Mouse (Mus musculus) stomach, postnatal 0 days (tissue): ENCODE results near the gene Gm15130. TPM values are rescaled to one million over a fixed set of nuclear protein-coding genes. Genes with fewer than 3 reads are reported as not detected.

Source experiments
- ATAC-seq: fragments of 200-750 bp; cut with Nextera tagmentation; 2 replicates; pipeline ENCODE4 v1.8.0; 2017; ENCODE audit not compliant: low FRiP score, low TSS enrichment
- DNase-seq: peaks from one replicate; pipeline ENCODE4 v3.0.0-alpha.2; 2016; ENCODE audit warnings: low spot score
- H3K27ac ChIP-seq: fragments of 300-500 bp; sonication (generic); replicated peaks from 2 replicates; pipeline ENCODE4 v1.5.1; 2014; ENCODE audit warnings: mild to moderate bottlenecking, control low read depth
- H3K27me3 ChIP-seq: fragments of 300-500 bp; sonication (generic); 2 replicates; pipeline ENCODE4 v1.6.1; 2014; ENCODE audit warnings: low read length; ENCODE audit not compliant: control insufficient read depth, insufficient read depth
- H3K36me3 ChIP-seq: fragments of 300-500 bp; sonication (generic); 2 replicates; pipeline ENCODE4 v1.6.1; 2014; ENCODE audit warnings: low read length, mixed read lengths; ENCODE audit not compliant: control insufficient read depth, insufficient read depth
- H3K4me1 ChIP-seq: fragments of 300-500 bp; sonication (generic); replicated peaks from 2 replicates; pipeline ENCODE4 v1.6.1; 2014; ENCODE audit warnings: antibody characterized with exemption; ENCODE audit not compliant: control insufficient read depth, insufficient read depth
- H3K4me2 ChIP-seq: fragments of 300-500 bp; sonication (generic); replicated peaks from 2 replicates; pipeline ENCODE4 v1.6.1; 2014; ENCODE audit warnings: low read depth, mild to moderate bottlenecking, control low read depth, moderate library complexity
- H3K4me3 ChIP-seq: fragments of 300-500 bp; sonication (generic); 2 replicates; pipeline ENCODE4 v1.5.1; 2014; ENCODE audit warnings: low read depth, low read length, control low read depth
- H3K9ac ChIP-seq: fragments of 300-500 bp; sonication (generic); 2 replicates; pipeline ENCODE4 v1.6.1; 2014; ENCODE audit warnings: mild to moderate bottlenecking, low read length, control low read depth, mixed read lengths
- H3K9me3 ChIP-seq: fragments of 300-500 bp; sonication (generic); 2 replicates; pipeline ENCODE4 v1.6.1; 2016; ENCODE audit warnings: low read length; ENCODE audit not compliant: control insufficient read depth
- CTCF ChIP-seq: IDR thresholded peaks from 2 replicates; pipeline ENCODE4 v1.5.1; 2016; ENCODE audit warnings: antibody characterized with exemption, low read depth, mild to moderate bottlenecking, moderate library complexity
- EP300 ChIP-seq: optimal IDR thresholded peaks from 2 replicates; pipeline ENCODE3; 2016; ENCODE audit warnings: antibody characterized with exemption
- WGBS: fragments of 180-500 bp; shearing (Covaris S2); extraction: QIAGEN DNeasy Blood & Tissue Kit; methylation state at CpG from one replicate; pipeline ENCODE4 v1.1.7; 2014; 5-methylcytosine and 5-hydroxymethylcytosine counted together
- polyA plus RNA-seq: library from polyadenylated mRNA; unstranded; fragments of >200 nt; fragmentation: Nextera tagmentation; extraction: Ambion mirVana; gene quantifications from 2 replicates; pipeline ENCODE4 v1.2.1, GENCODE M21; 2015

The Gm15130 gene
- polyA plus RNA-seq: not detected in 2 replicates

- no peaks in the 10 kb centered on the region for H3K4me1 ChIP-seq
Observed at GRCm38 (mm10) chr2:111152836-111153235, at the start of gene Gm15130. TSS of gene Gm15130 (minus strand) at chr2:111152936.

GRCm38 (mm10) chr2:111182068-111182467 lies 29.3 kb upstream of the Gm15130 start:
- Histone ChIP-seq H3K9ac (no peak overlapping the region), H3K27ac (no peak overlapping the region), H3K36me3 (no peaks in the 10 kb centered on the region), H3K9me3 (no peaks in the 10 kb centered on the region), H3K4me3 (no peak overlapping the region), H3K27me3 (no peaks in the 10 kb centered on the region), H3K4me2 (no peak overlapping the region), H3K4me1 (no peaks in the 10 kb centered on the region)
- 89% methylated on average over 11 of the region's 11 CpGs for WGBS
- ATAC-seq (no peak), DNase-seq (no peak)
- TF ChIP-seq EP300 (no peak), CTCF (no peak)

More at GRCm38 (mm10) chr2:111152836-111153235, at the start of gene Gm15130:
- ATAC-seq (no peak), DNase-seq (no peak)
- Histone ChIP-seq H3K36me3 (no peaks in the 10 kb centered on the region), H3K4me2 (no peak within 1 kb of the TSS), H3K4me3 (no peak within 1 kb of the TSS), H3K9ac (no peak within 1 kb of the TSS), H3K27me3 (no peaks in the 10 kb centered on the region), H3K9me3 (no peaks in the 10 kb centered on the region), H3K27ac (no peak within 1 kb of the TSS)
- 61% methylated on average over 2 of the region's 2 CpGs for whole genome bisulfite sequencing
- TF ChIP-seq CTCF: no peak
- TF ChIP-seq EP300: no peak

GRCm38 (mm10) chr2:111135739-111136138 lies 17.0 kb downstream of the Gm15130 start:
- Histone ChIP-seq H3K36me3 (no peaks in the 10 kb centered on the region), H3K9ac (no peak overlapping the region), H3K9me3 (no peaks in the 10 kb centered on the region), H3K4me1 (no peaks in the 10 kb centered on the region), H3K4me3 (no peak overlapping the region), H3K4me2 (no peak overlapping the region), H3K27me3 (no peaks in the 10 kb centered on the region), H3K27ac (no peak overlapping the region)
- DNase-seq: no peak
- no peak for ATAC-seq
- TF ChIP-seq CTCF (no peak), EP300 (no peak)
- WGBS: 43% methylated on average over 5 of the region's 5 CpGs

- ATAC-seq: no peak
- Histone ChIP-seq H3K4me3 (no peak within 1 kb of the TSS), H3K9ac (no peak within 1 kb of the TSS), H3K4me2 (no peak within 1 kb of the TSS), H3K36me3 (no peaks in the 10 kb centered on the region), H3K27me3 (no peaks in the 10 kb centered on the region), H3K27ac (no peak within 1 kb of the TSS), H3K4me1 (no peaks in the 10 kb centered on the region), H3K9me3 (no peaks in the 10 kb centered on the region)
- no peak for DNase-seq
- TF ChIP-seq CTCF: no peak
- TF ChIP-seq EP300: no peak
Observed at GRCm38 (mm10) chr2:111105882-111106281, 46.9 kb downstream of the Gm15130 start, which contains the start of gene Gm13941. TSS of gene Gm13941 (minus strand) at chr2:111105982.

Other genes with a start within 250 kb of the Gm15130 start
- 0.05 and 0.16 TPM in 2 replicates for gene Ano3, start 202.0 kb downstream of the Gm15130 start, polyA plus RNA-seq
- not detected in 2 replicates for gene Gm13941, start 47.0 kb downstream of the Gm15130 start, polyA plus RNA-seq
- gene 4930430A15Rik, start 76.7 kb upstream of the Gm15130 start, polyA plus RNA-seq: not detected in 2 replicates
- gene Olfr1275, start 82.3 kb upstream of the Gm15130 start, polyA plus RNA-seq: not detected in 2 replicates
- gene Olfr1276, start 101.6 kb upstream of the Gm15130 start, polyA plus RNA-seq: not detected in 2 replicates
- gene Olfr1277, start 121.2 kb upstream of the Gm15130 start, polyA plus RNA-seq: 0.01 TPM in 1 of 2 replicates, not detected in the other
- not detected in 2 replicates for gene Olfr1278, start 137.2 kb upstream of the Gm15130 start, polyA plus RNA-seq
- gene Olfr1279, start 147.7 kb upstream of the Gm15130 start, polyA plus RNA-seq: not detected in 2 replicates
- gene Olfr1280, start 161.1 kb upstream of the Gm15130 start, polyA plus RNA-seq: not detected in 2 replicates
- gene Olfr1281, start 173.6 kb upstream of the Gm15130 start, polyA plus RNA-seq: not detected in 2 replicates
- not detected in 2 replicates for gene Olfr1282, start 183.1 kb upstream of the Gm15130 start, polyA plus RNA-seq
- not detected in 2 replicates for gene Olfr1283, start 213.9 kb upstream of the Gm15130 start, polyA plus RNA-seq
- gene Olfr1284, start 222.6 kb upstream of the Gm15130 start, polyA plus RNA-seq: not detected in 2 replicates